Mouse (Mus musculus): Measurements from ENCODE around the gene Cul9. TPM values are rescaled to one million over a fixed set of nuclear protein-coding genes. Genes with fewer than 3 reads are reported as not detected.

The Cul9 gene
- 7.1 and 10.6 TPM in 2 replicates for polyA plus RNA-seq (2015; fragmentation: Nextera tagmentation; extraction: Ambion mirVana)

DNA sequence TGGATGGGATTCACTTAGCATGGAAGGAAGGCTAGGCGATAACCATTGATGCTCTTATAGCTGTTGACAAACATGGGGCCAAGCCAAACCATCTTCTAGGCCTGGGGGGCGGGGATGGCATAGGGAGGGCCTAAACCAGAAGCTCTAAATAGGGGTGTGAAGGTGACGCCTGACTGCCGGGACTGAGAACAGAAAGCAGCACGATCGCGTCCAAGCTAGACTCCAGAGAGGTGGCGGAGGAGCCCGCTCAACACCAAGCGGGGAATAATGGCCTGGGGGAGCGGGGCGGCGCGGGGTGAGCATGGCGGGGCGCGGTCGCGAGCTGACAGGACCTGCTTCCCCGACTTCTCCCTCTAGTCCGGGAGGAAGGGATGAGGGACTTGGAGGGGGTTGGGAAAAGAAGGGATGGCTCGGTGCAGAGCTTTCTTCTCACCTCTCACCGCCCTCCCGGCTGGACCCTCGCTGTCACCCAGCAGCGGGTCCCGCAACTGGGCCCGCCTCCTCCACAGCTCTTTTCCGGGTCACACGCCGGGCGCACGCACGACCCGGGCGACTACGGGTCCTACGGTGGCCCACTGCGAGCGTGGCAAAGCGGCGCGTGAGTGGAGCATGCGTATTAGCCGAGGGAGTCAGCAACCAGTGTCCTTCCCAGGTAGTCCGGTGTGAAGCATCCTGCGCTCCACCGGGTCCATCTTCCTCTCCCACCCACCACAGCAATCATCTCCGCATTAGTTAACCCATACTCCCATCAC is at the start of gene Cul9:
TSS of gene Cul9 (minus strand) at position 576 of the 752 bp plus-strand sequence.
- Histone ChIP-seq H3K27ac (replicated peaks) (no peak within 1 kb of the TSS), H3K9me3 (replicated peaks) (no peaks in the 10 kb centered on the region), H3K27me3 (no peaks in the 10 kb centered on the region), H3K4me1 (peaks cover 22% of the 10 kb centered on the region), H3K4me3 (replicated peaks) (peak within 1 kb of the TSS; percentile 64), H3K9ac (peak within 1 kb of the TSS; percentile 59), H3K4me2 (replicated peaks) (peak within 1 kb of the TSS; percentile 86), H3K36me3 (peaks cover 40% of the 10 kb centered on the region)
- peak; percentile 48; the same call in 1 of the 2 replicates for ATAC-seq (ENCODE audit: insufficient number of reproducible peaks, low FRiP score, low TSS enrichment, low read depth)
- 2% methylated on average over 47 of the region's 49 CpGs for WGBS

DNA sequence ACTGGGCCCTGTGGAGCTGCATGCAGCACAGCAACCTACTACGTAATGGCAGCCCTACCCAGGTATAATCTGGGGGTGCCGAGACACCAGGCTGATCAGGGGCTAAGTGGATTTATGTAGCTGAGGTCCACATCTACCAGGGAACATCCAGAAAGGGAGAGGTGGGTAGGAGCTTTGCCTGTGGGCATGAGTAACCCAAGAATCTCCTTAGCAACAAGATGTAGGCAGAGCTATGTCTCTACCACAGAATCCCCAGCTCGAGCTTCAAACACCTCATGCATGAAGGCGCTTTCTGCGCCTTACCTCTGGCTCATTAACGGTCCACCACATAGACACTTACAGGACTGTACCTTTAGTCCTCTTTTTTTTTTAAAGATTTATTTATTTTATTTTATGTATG is 49.1 kb upstream of the Cul9 start:
- no peak for ATAC-seq (ENCODE audit: insufficient number of reproducible peaks, low FRiP score, low TSS enrichment, low read depth)

DNA sequence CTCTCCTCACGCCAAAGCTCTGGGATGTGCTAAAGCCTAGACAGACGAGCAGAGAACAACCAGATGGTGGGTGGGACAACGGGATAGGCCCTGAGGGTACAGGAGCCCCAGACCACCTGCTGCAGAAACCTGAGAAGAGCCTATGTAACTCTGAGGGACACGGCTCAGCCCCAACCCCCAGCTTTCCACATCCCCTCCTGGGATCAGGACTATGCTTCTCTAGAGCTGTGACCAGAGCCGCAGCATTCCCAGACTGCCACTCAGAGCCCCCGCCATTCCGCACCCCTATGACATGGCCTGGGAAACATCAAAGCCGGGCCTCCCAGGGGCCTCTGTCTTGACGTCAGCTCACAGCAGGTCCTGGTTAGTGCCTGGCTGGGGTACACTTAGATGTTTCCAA is 48.4 kb upstream of the Cul9 start:
- H3K9ac ChIP-seq: no peak overlapping the region
- WGBS: 14% methylated on average over 9 of the region's 9 CpGs
- H3K9me3 ChIP-seq (replicated peaks): no peaks in the 10 kb centered on the region
- H3K4me1 ChIP-seq: peaks cover 41% of the 10 kb centered on the region
- H3K4me3 ChIP-seq (replicated peaks): 0 out of 2 replicates have a peak overlapping the region, but pooled peaks have one; percentile 7
- peak overlapping the region; percentile 89 for H3K27ac ChIP-seq (replicated peaks)
- H3K27me3 ChIP-seq: no peaks in the 10 kb centered on the region
- peaks cover 12% of the 10 kb centered on the region for H3K36me3 ChIP-seq
- peak; percentile 79 for ATAC-seq (ENCODE audit: insufficient number of reproducible peaks, low FRiP score, low TSS enrichment, low read depth)
- H3K4me2 ChIP-seq (replicated peaks): peak overlapping the region; percentile 27; the same call in 1 of the 2 replicates

More for the DNA sequence above, 49.1 kb upstream of the Cul9 start:
- Histone ChIP-seq H3K36me3 (peaks cover 4% of the 10 kb centered on the region), H3K27me3 (no peaks in the 10 kb centered on the region), H3K9ac (no peak overlapping the region), H3K9me3 (replicated peaks) (no peaks in the 10 kb centered on the region), H3K4me1 (peaks cover 41% of the 10 kb centered on the region), H3K4me3 (replicated peaks) (0 out of 2 replicates have a peak overlapping the region, but pooled peaks have one; percentile 7), H3K4me2 (replicated peaks) (peak overlapping the region; percentile 27; the same call in 1 of the 2 replicates), H3K27ac (replicated peaks) (peak overlapping the region; percentile 89)
- WGBS: 64% methylated on average over 6 of the region's 6 CpGs

DNA sequence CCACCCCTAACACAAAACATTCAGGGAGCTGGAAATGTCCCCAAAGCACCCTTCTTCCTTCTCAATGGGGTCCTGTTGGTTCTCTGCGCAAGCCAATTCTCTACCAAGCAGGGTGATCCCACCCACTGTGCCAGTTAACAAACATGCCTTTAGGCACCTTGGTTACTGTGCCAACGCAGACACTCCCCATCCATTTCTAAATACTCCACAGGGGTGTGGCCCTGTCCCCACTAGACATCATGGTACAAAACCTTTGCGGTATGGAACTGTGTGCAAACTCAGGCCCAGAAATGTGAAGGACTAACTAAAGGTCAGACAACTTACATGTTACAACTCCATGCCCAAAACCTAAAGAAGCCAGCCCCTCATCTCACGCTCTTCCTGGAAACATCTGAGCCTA is 46.9 kb upstream of the Cul9 start:
- Histone ChIP-seq H3K9me3 (replicated peaks) (no peaks in the 10 kb centered on the region), H3K4me3 (replicated peaks) (no peak overlapping the region), H3K9ac (no peak overlapping the region), H3K4me2 (replicated peaks) (no peak overlapping the region), H3K36me3 (peaks cover 26% of the 10 kb centered on the region), H3K27ac (replicated peaks) (peak overlapping the region; percentile 34; the same call in 1 of the 2 replicates), H3K27me3 (no peaks in the 10 kb centered on the region), H3K4me1 (peaks cover 36% of the 10 kb centered on the region)
- ATAC-seq (ENCODE audit: insufficient number of reproducible peaks, low FRiP score, low TSS enrichment, low read depth): no peak
- WGBS: 70% methylated on average over 4 of the region's 4 CpGs

DNA sequence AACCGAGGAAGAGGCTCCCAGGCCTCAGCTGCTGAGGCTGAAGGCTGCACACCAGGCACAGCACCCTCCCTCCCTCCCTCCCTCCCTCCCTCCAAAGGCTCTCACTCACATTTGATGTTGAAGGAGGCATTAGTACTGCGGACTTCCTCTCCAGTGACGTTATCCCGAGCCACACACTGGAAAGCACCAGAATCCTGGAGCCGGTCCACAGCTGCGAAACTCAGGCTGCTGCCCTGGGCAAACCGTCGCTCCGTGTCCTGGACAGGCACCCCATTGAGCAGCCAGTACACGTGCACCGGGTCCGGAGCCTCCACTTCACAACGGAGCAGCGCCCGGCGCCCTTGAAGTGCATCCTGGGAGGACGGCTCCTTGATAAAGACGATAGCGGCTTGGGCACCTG is 45.2 kb upstream of the Cul9 start:
- WGBS: 79% methylated on average over 19 of the region's 19 CpGs
- ATAC-seq (ENCODE audit: insufficient number of reproducible peaks, low FRiP score, low TSS enrichment, low read depth): no peak
- peaks cover 42% of the 10 kb centered on the region for H3K36me3 ChIP-seq

DNA sequence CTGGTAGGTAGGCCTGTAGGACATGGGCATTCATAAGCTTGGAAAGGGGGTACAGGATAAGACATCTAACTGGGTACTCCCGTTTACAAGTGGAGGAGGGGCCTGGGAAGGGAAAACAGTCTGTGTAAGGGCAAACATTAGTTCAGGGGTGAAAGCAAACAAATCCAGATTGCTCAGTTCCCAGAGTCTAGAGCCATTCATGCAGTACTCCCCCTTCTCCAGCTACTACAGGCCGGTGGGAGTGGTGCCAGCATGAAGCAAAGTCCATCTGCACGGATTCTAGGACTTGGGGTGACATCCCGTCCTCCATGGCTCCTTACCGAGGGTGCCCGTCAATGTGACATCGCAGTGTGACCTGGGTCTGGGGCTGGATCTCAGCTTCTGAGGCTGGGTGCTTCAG is 44.3 kb upstream of the Cul9 start:
- Histone ChIP-seq H3K27me3 (no peaks in the 10 kb centered on the region), H3K9ac (no peak overlapping the region), H3K27ac (replicated peaks) (no peak overlapping the region), H3K36me3 (peaks cover 48% of the 10 kb centered on the region), H3K4me3 (replicated peaks) (no peak overlapping the region), H3K9me3 (replicated peaks) (no peaks in the 10 kb centered on the region), H3K4me1 (peaks cover 32% of the 10 kb centered on the region), H3K4me2 (replicated peaks) (no peak overlapping the region)
- 88% methylated on average over 7 of the region's 7 CpGs for WGBS
- ATAC-seq (ENCODE audit: insufficient number of reproducible peaks, low FRiP score, low TSS enrichment, low read depth): no peak

More for the DNA sequence above, 45.2 kb upstream of the Cul9 start:
- Histone ChIP-seq H3K9ac (no peak overlapping the region), H3K4me3 (replicated peaks) (no peak overlapping the region), H3K9me3 (replicated peaks) (no peaks in the 10 kb centered on the region), H3K27ac (replicated peaks) (no peak overlapping the region), H3K27me3 (no peaks in the 10 kb centered on the region), H3K4me1 (peaks cover 34% of the 10 kb centered on the region), H3K4me2 (replicated peaks) (no peak overlapping the region)

DNA sequence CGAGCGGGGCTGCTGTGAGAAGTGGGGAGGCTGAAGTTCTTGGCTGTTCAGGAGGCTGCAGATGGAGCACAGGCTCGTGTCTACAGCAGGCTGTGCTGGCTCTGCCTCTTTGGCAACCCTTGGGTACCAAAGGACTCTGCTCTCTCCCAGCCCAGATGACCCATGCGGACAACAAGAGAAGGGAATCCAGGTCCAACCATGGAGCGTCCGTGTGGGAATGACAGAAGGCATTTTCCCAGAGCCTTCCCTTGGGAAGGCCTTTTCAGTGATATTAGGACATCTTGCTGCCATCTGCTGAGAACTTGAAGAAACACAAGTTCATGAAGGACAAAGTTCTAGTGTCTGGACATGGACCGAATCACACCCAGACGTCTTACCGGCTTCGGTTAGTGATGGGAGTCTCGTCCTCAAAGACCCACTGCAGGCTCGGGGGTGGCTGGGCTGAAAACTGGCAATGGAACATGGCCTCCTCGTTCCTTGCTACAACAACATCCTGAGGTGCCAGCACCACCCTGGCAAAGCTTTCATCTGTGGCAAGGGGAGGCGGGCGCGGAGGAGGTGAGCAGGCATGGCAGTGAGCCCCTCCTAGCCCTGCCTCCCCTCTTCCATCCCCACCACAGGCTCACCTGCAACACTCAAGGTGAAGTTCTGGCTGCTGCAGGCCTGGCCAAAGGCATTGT is 43.6 kb upstream of the Cul9 start:
- Histone ChIP-seq H3K27ac (replicated peaks) (no peak overlapping the region), H3K36me3 (peaks cover 55% of the 10 kb centered on the region), H3K27me3 (no peaks in the 10 kb centered on the region), H3K4me3 (replicated peaks) (no peak overlapping the region), H3K9me3 (replicated peaks) (no peaks in the 10 kb centered on the region), H3K9ac (no peak overlapping the region), H3K4me1 (peaks cover 25% of the 10 kb centered on the region), H3K4me2 (replicated peaks) (no peak overlapping the region)
- whole genome bisulfite sequencing: 85% methylated on average over 16 of the region's 16 CpGs
- no peak for ATAC-seq (ENCODE audit: insufficient number of reproducible peaks, low FRiP score, low TSS enrichment, low read depth)

DNA sequence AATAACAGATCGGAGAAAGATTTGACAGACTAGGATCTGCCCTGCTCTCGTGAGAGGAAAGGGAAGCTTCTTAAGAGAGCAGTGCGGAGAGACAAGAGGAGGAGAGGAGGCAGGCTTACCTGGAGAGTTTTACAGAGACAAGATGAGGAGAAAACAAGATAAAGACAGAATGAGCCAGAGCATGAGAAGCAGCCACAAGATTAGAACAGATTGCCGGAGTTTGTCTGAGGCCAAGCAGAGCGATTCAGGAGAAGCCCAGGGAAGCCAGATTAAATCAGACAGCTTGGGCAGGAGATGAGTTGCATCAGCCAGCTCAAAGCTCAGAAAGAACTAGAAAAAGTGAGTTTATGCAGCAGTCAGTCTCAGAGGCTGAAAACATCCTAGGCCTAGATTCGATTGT is 42.7 kb upstream of the Cul9 start:
- Histone ChIP-seq H3K27ac (replicated peaks) (no peak overlapping the region), H3K4me3 (replicated peaks) (no peak overlapping the region), H3K27me3 (no peaks in the 10 kb centered on the region), H3K36me3 (peaks cover 59% of the 10 kb centered on the region), H3K9ac (no peak overlapping the region), H3K4me2 (replicated peaks) (no peak overlapping the region), H3K9me3 (replicated peaks) (no peaks in the 10 kb centered on the region), H3K4me1 (peaks cover 19% of the 10 kb centered on the region)
- WGBS: 89% methylated on average over 6 of the region's 6 CpGs
- ATAC-seq (ENCODE audit: insufficient number of reproducible peaks, low FRiP score, low TSS enrichment, low read depth): no peak

DNA sequence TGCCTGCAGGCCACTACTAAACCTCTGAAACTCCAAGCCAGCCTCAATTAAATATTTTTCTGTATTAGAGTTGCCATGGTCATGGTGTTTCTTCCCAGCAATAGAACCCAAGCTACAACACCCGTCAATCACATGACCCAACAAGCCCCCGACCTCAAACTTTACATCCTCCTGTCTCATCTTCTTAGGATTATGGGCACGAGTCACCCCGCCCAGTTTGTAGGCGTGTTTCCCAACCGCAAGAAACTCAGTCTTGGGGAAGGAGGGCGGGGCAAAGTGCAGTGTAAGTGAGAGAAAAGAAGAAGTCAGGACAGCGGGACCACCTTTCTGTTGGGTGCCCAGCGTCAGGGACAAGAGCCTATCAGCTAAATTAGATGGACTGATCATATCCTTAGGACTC is 42.0 kb upstream of the Cul9 start:
- WGBS: 68% methylated on average over 9 of the region's 9 CpGs
- ATAC-seq (ENCODE audit: insufficient number of reproducible peaks, low FRiP score, low TSS enrichment, low read depth): no peak

DNA sequence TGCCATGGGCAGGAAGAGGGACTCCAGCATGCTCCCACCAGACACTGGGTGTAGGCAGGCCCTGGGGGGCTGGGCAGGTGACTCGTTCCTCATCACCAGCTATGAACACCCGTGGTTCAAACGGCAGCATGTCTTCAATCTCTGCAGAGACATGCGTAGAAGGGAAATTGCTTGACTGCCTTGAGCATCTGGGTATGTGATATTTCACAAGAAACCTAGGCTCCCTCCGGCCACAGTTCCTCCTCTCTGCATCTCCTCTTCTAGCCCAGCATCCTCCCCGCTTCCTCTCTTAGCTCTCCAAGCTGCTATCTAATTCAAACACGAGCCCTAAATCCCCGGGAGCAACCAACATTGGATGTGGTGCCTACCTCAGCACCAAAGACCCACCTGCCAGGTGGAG is 40.1 kb upstream of the Cul9 start:
- Histone ChIP-seq H3K4me2 (replicated peaks) (no peak overlapping the region), H3K9me3 (replicated peaks) (no peaks in the 10 kb centered on the region), H3K36me3 (peaks cover 77% of the 10 kb centered on the region), H3K4me3 (replicated peaks) (no peak overlapping the region), H3K27me3 (no peaks in the 10 kb centered on the region), H3K9ac (no peak overlapping the region), H3K27ac (replicated peaks) (no peak overlapping the region), H3K4me1 (no peaks in the 10 kb centered on the region)
- ATAC-seq (ENCODE audit: insufficient number of reproducible peaks, low FRiP score, low TSS enrichment, low read depth): no peak
- 90% methylated on average over 8 of the region's 8 CpGs for WGBS

More for the DNA sequence above, 42.0 kb upstream of the Cul9 start:
- no peaks in the 10 kb centered on the region for H3K9me3 ChIP-seq (replicated peaks)
- H3K9ac ChIP-seq: no peak overlapping the region
- H3K4me1 ChIP-seq: peaks cover 12% of the 10 kb centered on the region
- no peak overlapping the region for H3K27ac ChIP-seq (replicated peaks)
- H3K4me3 ChIP-seq (replicated peaks): no peak overlapping the region
- peaks cover 61% of the 10 kb centered on the region for H3K36me3 ChIP-seq
- no peaks in the 10 kb centered on the region for H3K27me3 ChIP-seq
- H3K4me2 ChIP-seq (replicated peaks): no peak overlapping the region

DNA sequence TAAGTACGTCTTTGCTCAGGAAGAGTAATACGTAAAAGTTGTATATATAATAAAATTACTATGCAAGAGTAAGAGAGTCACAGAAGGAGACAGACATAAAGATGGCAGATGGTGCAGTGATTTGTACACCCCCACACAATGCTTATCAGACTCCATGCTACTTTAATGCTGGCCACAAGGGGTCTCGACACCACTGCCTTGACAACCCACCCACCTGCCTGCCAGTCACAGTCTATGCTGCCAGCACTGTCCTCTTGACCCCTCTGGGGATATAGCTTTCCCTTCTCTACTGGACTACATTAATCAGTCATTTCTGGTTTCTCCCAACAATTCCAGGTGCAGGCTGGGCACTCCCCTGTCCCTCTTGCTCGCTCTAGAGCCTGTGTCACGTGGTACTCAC is 32.5 kb upstream of the Cul9 start:
- peaks cover 87% of the 10 kb centered on the region for H3K36me3 ChIP-seq
- no peaks in the 10 kb centered on the region for H3K27me3 ChIP-seq
- H3K9ac ChIP-seq: no peak overlapping the region
- no peaks in the 10 kb centered on the region for H3K4me1 ChIP-seq
- H3K9me3 ChIP-seq (replicated peaks): no peaks in the 10 kb centered on the region
- ATAC-seq (ENCODE audit: insufficient number of reproducible peaks, low FRiP score, low TSS enrichment, low read depth): no peak
- H3K4me3 ChIP-seq (replicated peaks): no peak overlapping the region
- 69% methylated on average over 5 of the region's 5 CpGs for WGBS
- H3K27ac ChIP-seq (replicated peaks): no peak overlapping the region
- no peak overlapping the region for H3K4me2 ChIP-seq (replicated peaks)

Data from embryonic facial prominence, embryonic 15.5 days (tissue).